In genomic region chr4:32239749-32240131, GRCm38 (mm10) we compare ENCODE assay signal across 8 mouse cellular contexts. TPM values are rescaled to one million over a fixed set of nuclear protein-coding genes. Genes with fewer than 3 reads are reported as not detected.
DNase-seq lines count a peak whose midpoint lies in the region; ATAC-seq and TF ChIP-seq lines count a peak whose summit lies in the region.

No protein-coding gene starts in this region.

- H3K4me2 ChIP-seq in liver, embryonic 14.5 days (ENCODE audit: low read depth) = peak overlapping the region; percentile 75
- peak overlapping the region; percentile 93 for H3K4me2 ChIP-seq in stomach, embryonic 16.5 days (ENCODE audit: low read depth, low read length)

- H3K9ac ChIP-seq in liver, embryonic 14.5 days (replicated peaks) = no peak overlapping the region; the same call in 1 of the 2 replicates
- peak overlapping the region; percentile 79 for H3K9ac ChIP-seq in stomach, embryonic 16.5 days (ENCODE audit: low read length)

- peak; percentile 65 for TF ChIP-seq CTCF in layer of hippocampus, adult 2 months (conservative IDR thresholded peaks at IDR 0.05)
- TF ChIP-seq CTCF in liver, embryonic 14.5 days (IDR thresholded peaks at IDR 0.05; ENCODE audit: low read depth) = peak; percentile 44

- peak overlapping the region; percentile 97 for H3K27ac ChIP-seq in layer of hippocampus, adult 2 months
- no peak overlapping the region for H3K27ac ChIP-seq in liver, embryonic 14.5 days
- H3K27ac ChIP-seq in stomach, embryonic 16.5 days (ENCODE audit: low read length) = peak overlapping the region; percentile 75

- peak; percentile 58 to 66 for DNase-seq in layer of hippocampus, adult 2 months (ENCODE audit: low spot score in 2 of 2)
- no peak for DNase-seq in layer of hippocampus, postnatal 36 days
- peak; percentile 81 for DNase-seq in kidney, adult 18-20 months
- no peak for DNase-seq in liver, embryonic 14.5 days (ENCODE audit: low read depth in 3 of 3, low spot score in 3 of 3)
- DNase-seq in natural killer cell, adult 2 months (ENCODE audit: low spot score in 2 of 2) = peak; percentile 65 to 82

- peaks cover 39% of the 10 kb centered on the region for H3K27me3 ChIP-seq in liver, embryonic 14.5 days (ENCODE audit: control insufficient read depth, insufficient read depth, low read length)
- no peaks in the 10 kb centered on the region; the same call in 1 of the 2 replicates for H3K27me3 ChIP-seq in stomach, embryonic 16.5 days (ENCODE audit: control insufficient read depth, insufficient read depth, low read length)

- H3K9me3 ChIP-seq in liver, embryonic 14.5 days (ENCODE audit: control insufficient read depth, low read length) = no peaks in the 10 kb centered on the region
- H3K9me3 ChIP-seq in stomach, embryonic 16.5 days (replicated peaks; ENCODE audit: control insufficient read depth, low read length) = no peaks in the 10 kb centered on the region

- TF ChIP-seq EP300 in liver, embryonic 14.5 days (IDR thresholded peaks at IDR 0.05; ENCODE audit: low read depth) = no peak

- H3K36me3 ChIP-seq in liver, embryonic 14.5 days (replicated peaks; ENCODE audit: control insufficient read depth, insufficient read depth, low read depth) = no peaks in the 10 kb centered on the region
- H3K36me3 ChIP-seq in stomach, embryonic 16.5 days (ENCODE audit: control insufficient read depth, insufficient read depth, low read length) = no peaks in the 10 kb centered on the region

- ATAC-seq in common myeloid progenitor, adult 5-6 weeks (replicated peaks; ENCODE audit: low read depth, poor library complexity, severe bottlenecking) = peak; percentile 73
- ATAC-seq in granulocyte monocyte progenitor cell, adult 5-6 weeks (replicated peaks; ENCODE audit: poor library complexity, severe bottlenecking) = peak; percentile 65
- peak; percentile 16; the same call in 1 of the 2 replicates for ATAC-seq in liver, embryonic 14.5 days (ENCODE audit: insufficient read depth)
- peak; percentile 52 for ATAC-seq in stomach, embryonic 16.5 days (ENCODE audit: insufficient read depth, low FRiP score)

- peak overlapping the region; percentile 76 for H3K4me3 ChIP-seq in layer of hippocampus, adult 2 months
- peak overlapping the region; percentile 60 to 62 for H3K4me3 ChIP-seq in liver, embryonic 14.5 days (ENCODE audit: insufficient read depth in 1 of 2, low read depth in 2 of 2, low read length in 2 of 2)
- peak overlapping the region; percentile 68 for H3K4me3 ChIP-seq in stomach, embryonic 16.5 days (replicated peaks; ENCODE audit: low read length)

- WGBS in liver, embryonic 14.5 days (ENCODE audit: insufficient replicate concordance) = under 1% methylated on average over 26 of the region's 26 CpGs
- 0% methylated on average over 26 of the region's 26 CpGs for WGBS in stomach, embryonic 16.5 days

- H3K4me1 ChIP-seq in liver, embryonic 14.5 days (replicated peaks; ENCODE audit: control insufficient read depth in 2 of 2, insufficient read depth in 2 of 2, low read length in 1 of 2) = peaks cover 0 to 5% of the 10 kb centered on the region in 2 experiments; a peak in 1 of 4 replicates
- H3K4me1 ChIP-seq in stomach, embryonic 16.5 days (ENCODE audit: control insufficient read depth, insufficient read depth, low read length) = peaks cover 15% of the 10 kb centered on the region

RNA-seq across cellular contexts. Expression of gene Bach2, which starts 1.1 kb away (rescaled TPM):
- 10 to 100 TPM; 11.1 to 15.6 TPM for total RNA-seq in layer of hippocampus, adult 2 months (2021)
- total RNA-seq in layer of hippocampus, postnatal 36 days (2021) = 10 to 100 TPM; 13.7 to 14.0 TPM
- total RNA-seq in common myeloid progenitor, adult 5-6 weeks (2017) = 1.6 and 8.9 TPM in 2 replicates
- 0.67 and 4.9 TPM in 2 replicates for total RNA-seq in granulocyte monocyte progenitor cell, adult 5-6 weeks (2014; fragmentation: Nextera tagmentation)
- under 0.01 and 0.17 TPM in 2 replicates for total RNA-seq in granulocyte monocyte progenitor cell, adult 5-6 weeks (2017)
- polyA plus RNA-seq in liver, embryonic 14.5 days (2012; rRNA removed) = 0.41 and 0.45 TPM in 2 replicates
- 0.66 and 0.67 TPM in 2 replicates for polyA plus RNA-seq in liver, embryonic 14.5 days (2014; fragmentation: Nextera tagmentation; extraction: Ambion mirVana)
- 3.5 and 3.9 TPM in 2 replicates for polyA plus RNA-seq in stomach, embryonic 16.5 days (2015; fragmentation: Nextera tagmentation; extraction: Ambion mirVana)

Comparison
In these comparisons a context has a peak if more than half of its experiments do, and no peak if none do; other contexts are left out.
1. DNase-seq: peak in layer of hippocampus, adult 2 months (2 of 2), kidney, adult 18-20 months (single experiment) and natural killer cell, adult 2 months (2 of 2); none in layer of hippocampus, postnatal 36 days (0 of 2) and liver, embryonic 14.5 days (0 of 3).
2. ATAC-seq: peak in every context shown above with its lines; median percentile 73 in common myeloid progenitor, adult 5-6 weeks; 65 in granulocyte monocyte progenitor cell, adult 5-6 weeks; 52 in stomach, embryonic 16.5 days; 16 in liver, embryonic 14.5 days.
3. Peak in every context shown above with its lines, with median percentiles within 50 percentile points of each other: H3K4me3 ChIP-seq.